Mouse (Mus musculus): Measurements from ENCODE around the gene Mettl24. TPM values are rescaled to one million over a fixed set of nuclear protein-coding genes. Genes with fewer than 3 reads are reported as not detected.
A peak's percentile ranks its signal among the peaks of the same experiment; 100 is the strongest.

The Mettl24 gene
- 1 to 10 TPM; 1.2 to 1.9 TPM for total RNA-seq (2021)
- long read RNA-seq, experiment 1, partial matches to known transcripts: 0 of 2 reads
- long read RNA-seq, experiment 1, other reads (novel, unspliced or antisense): 1 of 2 reads
- long read RNA-seq, experiment 2, partial matches to known transcripts: 0 of 1 reads
- long read RNA-seq, experiment 2, other reads (novel, unspliced or antisense): 1 of 1 reads

- DNase-seq (ENCODE audit: low spot score in 2 of 2): peak; percentile 57 to 58
Observed at GRCm38 (mm10) chr10:40683092-40683867, at the start of gene Mettl24. Gene Mettl24, plus strand, starts transcription at chr10:40683282.

GRCm38 (mm10) chr10:40637331-40637730 is 45.8 kb upstream of the Mettl24 start:
- no peak for DNase-seq (ENCODE audit: low spot score in 2 of 2)

GRCm38 (mm10) chr10:40638276-40638675 is 44.8 kb upstream of the Mettl24 start:
- peak; percentile 78 for DNase-seq (ENCODE audit: low spot score in 2 of 2)

GRCm38 (mm10) chr10:40638823-40639819 is 44.0 kb upstream of the Mettl24 start:
- DNase-seq (ENCODE audit: low spot score in 2 of 2): peak in 1 of 2 experiments; percentile 45

GRCm38 (mm10) chr10:40640406-40640805 is 42.7 kb upstream of the Mettl24 start:
- no peak for DNase-seq (ENCODE audit: low spot score in 2 of 2)

- peak in 1 of 2 experiments; percentile 57 for DNase-seq (ENCODE audit: low spot score in 2 of 2)
Observed at GRCm38 (mm10) chr10:40641901-40642300, 41.2 kb upstream of the Mettl24 start.

GRCm38 (mm10) chr10:40643126-40643525 is 40.0 kb upstream of the Mettl24 start:
- no peak for DNase-seq (ENCODE audit: low spot score in 2 of 2)

- no peak for DNase-seq (ENCODE audit: low spot score in 2 of 2)
Observed at GRCm38 (mm10) chr10:40644456-40644855, 38.6 kb upstream of the Mettl24 start.

GRCm38 (mm10) chr10:40645346-40645745 is 37.7 kb upstream of the Mettl24 start:
- no peak for DNase-seq (ENCODE audit: low spot score in 2 of 2)

- DNase-seq (ENCODE audit: low spot score in 2 of 2): no peak
Observed at GRCm38 (mm10) chr10:40648776-40649175, 34.3 kb upstream of the Mettl24 start.

GRCm38 (mm10) chr10:40649634-40650033 is 33.4 kb upstream of the Mettl24 start:
- DNase-seq (ENCODE audit: low spot score in 2 of 2): peak in 1 of 2 experiments; percentile 76

- no peak for DNase-seq (ENCODE audit: low spot score in 2 of 2)
Observed at GRCm38 (mm10) chr10:40651676-40652075, 31.4 kb upstream of the Mettl24 start.

- DNase-seq (ENCODE audit: low spot score in 2 of 2): no peak
Observed at GRCm38 (mm10) chr10:40665270-40665669, 17.8 kb upstream of the Mettl24 start.

GRCm38 (mm10) chr10:40666943-40667342 is 16.1 kb upstream of the Mettl24 start:
- DNase-seq (ENCODE audit: low spot score in 2 of 2): no peak

GRCm38 (mm10) chr10:40668640-40669039 is 14.4 kb upstream of the Mettl24 start:
- DNase-seq (ENCODE audit: low spot score in 2 of 2): no peak

GRCm38 (mm10) chr10:40672587-40673296 is 10.3 kb upstream of the Mettl24 start:
- DNase-seq (ENCODE audit: low spot score in 2 of 2): no peak

GRCm38 (mm10) chr10:40673297-40673665 is 9.8 kb upstream of the Mettl24 start:
- DNase-seq (ENCODE audit: low spot score in 2 of 2): no peak

GRCm38 (mm10) chr10:40674151-40674550 is 8.9 kb upstream of the Mettl24 start:
- DNase-seq (ENCODE audit: low spot score in 2 of 2): no peak

- DNase-seq (ENCODE audit: low spot score in 2 of 2): no peak
Observed at GRCm38 (mm10) chr10:40675921-40676320, 7.2 kb upstream of the Mettl24 start.

- DNase-seq (ENCODE audit: low spot score in 2 of 2): no peak
Observed at GRCm38 (mm10) chr10:40678477-40678876, 4.6 kb upstream of the Mettl24 start.

- DNase-seq (ENCODE audit: low spot score in 2 of 2): peak; percentile 45 to 85
Observed at GRCm38 (mm10) chr10:40682470-40682869, 612 bp upstream of the Mettl24 start.
